Mouse (Mus musculus): ENCODE data around the gene Ssc4d. TPM values are rescaled to one million over a fixed set of nuclear protein-coding genes. Genes with fewer than 3 reads are reported as not detected.

The Ssc4d gene
- polyA plus RNA-seq, 1 experiment from 2014 or later: 1.5 TPM

GRCm38 (mm10) chr5:135987248-135987647 is 12.9 kb upstream of the Ssc4d start:
- Histone ChIP-seq H3K4me2 (ENCODE audit: low read depth, low read length, severe bottlenecking) (no peak overlapping the region), H3K9ac (ENCODE audit: low read length) (no peak overlapping the region), H3K27ac (ENCODE audit: low read depth, low read length) (no peak overlapping the region), H3K9me3 (ENCODE audit: control insufficient read depth, low read length) (no peaks in the 10 kb centered on the region), H3K36me3 (ENCODE audit: control insufficient read depth, insufficient read depth, low read length) (no peaks in the 10 kb centered on the region), H3K27me3 (ENCODE audit: control insufficient read depth, insufficient read depth, low read length) (no peaks in the 10 kb centered on the region), H3K4me3 (ENCODE audit: low read depth, low read length) (no peak overlapping the region), H3K4me1 (replicated peaks; ENCODE audit: control insufficient read depth, insufficient read depth, low read length) (no peaks in the 10 kb centered on the region)
- WGBS: 69% methylated on average over 11 of the region's 11 CpGs
- DNase-seq (ENCODE audit: low spot score) (no peak), ATAC-seq (replicated peaks; ENCODE audit: low FRiP score) (no peak)

DNA sequence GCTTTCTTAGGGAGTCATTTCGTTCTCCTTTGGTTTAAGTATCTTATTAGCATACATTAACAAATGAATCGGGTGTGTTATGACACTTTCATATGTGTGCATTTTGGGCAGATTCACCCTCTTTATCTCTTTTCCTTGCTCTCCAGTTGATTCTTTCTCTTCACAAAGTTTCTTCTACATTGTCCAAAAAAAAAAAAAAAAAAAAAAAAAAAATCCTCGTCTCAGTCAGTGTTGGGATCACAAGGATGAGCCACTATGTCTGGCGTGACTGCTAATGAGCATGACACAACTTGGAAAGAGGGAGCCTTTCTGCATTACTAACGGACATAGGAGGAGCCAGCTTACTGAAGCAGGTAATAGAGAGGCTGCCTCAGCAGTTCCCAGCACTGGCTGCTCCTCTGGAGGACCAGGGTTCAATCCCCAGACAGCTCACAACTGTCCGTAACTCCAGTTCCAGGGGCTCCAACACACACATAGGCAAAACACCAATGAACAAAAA is 10.3 kb upstream of the Ssc4d start:
- ATAC-seq (replicated peaks; ENCODE audit: low FRiP score): no peak
- H3K9ac ChIP-seq (ENCODE audit: low read length): no peak overlapping the region
- H3K9me3 ChIP-seq (ENCODE audit: control insufficient read depth, low read length): no peaks in the 10 kb centered on the region
- WGBS: 66% methylated on average over 6 of the region's 6 CpGs
- no peaks in the 10 kb centered on the region for H3K36me3 ChIP-seq (ENCODE audit: control insufficient read depth, insufficient read depth, low read length)
- no peaks in the 10 kb centered on the region for H3K4me1 ChIP-seq (replicated peaks; ENCODE audit: control insufficient read depth, insufficient read depth, low read length)
- DNase-seq (ENCODE audit: low spot score): no peak
- H3K4me3 ChIP-seq (ENCODE audit: low read depth, low read length): no peak overlapping the region
- no peak overlapping the region for H3K27ac ChIP-seq (ENCODE audit: low read depth, low read length)
- no peak overlapping the region for H3K4me2 ChIP-seq (ENCODE audit: low read depth, low read length, severe bottlenecking)
- no peaks in the 10 kb centered on the region for H3K27me3 ChIP-seq (ENCODE audit: control insufficient read depth, insufficient read depth, low read length)

DNA sequence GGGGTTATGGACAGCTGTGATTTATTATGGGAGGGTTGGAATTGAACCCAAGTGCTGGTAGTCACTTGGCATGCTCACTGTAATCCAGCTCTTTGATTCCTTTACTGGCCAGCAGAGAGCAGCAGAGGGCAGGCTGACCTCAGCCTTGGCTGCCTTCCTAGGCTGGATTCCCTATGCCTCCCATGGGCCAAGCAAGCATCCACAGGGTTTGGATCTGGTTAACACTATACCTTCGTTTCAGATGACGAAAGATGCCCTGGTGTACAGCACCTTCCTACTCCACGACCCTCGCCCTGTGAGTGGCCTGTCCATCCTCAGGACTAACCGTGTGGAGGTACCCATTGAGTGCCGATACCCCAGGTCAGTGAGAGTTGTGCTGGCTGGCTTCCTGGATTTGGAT is 8.1 kb upstream of the Ssc4d start:
- Histone ChIP-seq H3K27ac (ENCODE audit: low read depth, low read length) (no peak overlapping the region), H3K4me1 (replicated peaks; ENCODE audit: control insufficient read depth, insufficient read depth, low read length) (no peaks in the 10 kb centered on the region), H3K36me3 (ENCODE audit: control insufficient read depth, insufficient read depth, low read length) (no peaks in the 10 kb centered on the region), H3K9me3 (ENCODE audit: control insufficient read depth, low read length) (no peaks in the 10 kb centered on the region), H3K4me3 (ENCODE audit: low read depth, low read length) (no peak overlapping the region), H3K27me3 (ENCODE audit: control insufficient read depth, insufficient read depth, low read length) (no peaks in the 10 kb centered on the region), H3K9ac (ENCODE audit: low read length) (no peak overlapping the region), H3K4me2 (ENCODE audit: low read depth, low read length, severe bottlenecking) (no peak overlapping the region)
- DNase-seq (ENCODE audit: low spot score) (peak; percentile 80), ATAC-seq (replicated peaks; ENCODE audit: low FRiP score) (0 out of 2 replicates have a peak, but pooled peaks have one; percentile 39)
- WGBS: 41% methylated on average over 6 of the region's 6 CpGs

DNA sequence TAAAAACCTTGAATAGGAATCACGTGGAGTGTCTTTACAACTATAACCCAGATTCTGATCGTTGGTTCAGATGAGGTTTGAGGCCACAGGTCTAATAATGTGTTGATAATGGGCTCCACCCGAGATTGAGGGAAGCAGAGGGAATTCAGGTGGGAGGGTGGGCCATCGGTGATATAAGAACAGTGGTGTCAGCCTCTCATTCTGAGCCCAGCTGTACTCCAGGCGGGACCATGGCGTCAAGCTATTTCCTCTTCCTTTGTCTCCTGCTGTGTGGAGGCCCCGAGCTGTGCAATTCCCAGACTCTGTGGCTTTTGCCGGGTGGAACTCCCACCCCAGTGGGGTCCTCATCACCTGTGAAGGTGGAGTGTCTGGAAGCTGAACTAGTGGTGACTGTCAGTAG is 5.6 kb upstream of the Ssc4d start, which contains the start of gene Zp3:
Zp3 (plus strand) TSS at position 196 of the 400 bp plus-strand sequence.
- DNase-seq (ENCODE audit: low spot score): no peak
- 77% methylated on average over 8 of the region's 8 CpGs for WGBS

DNA sequence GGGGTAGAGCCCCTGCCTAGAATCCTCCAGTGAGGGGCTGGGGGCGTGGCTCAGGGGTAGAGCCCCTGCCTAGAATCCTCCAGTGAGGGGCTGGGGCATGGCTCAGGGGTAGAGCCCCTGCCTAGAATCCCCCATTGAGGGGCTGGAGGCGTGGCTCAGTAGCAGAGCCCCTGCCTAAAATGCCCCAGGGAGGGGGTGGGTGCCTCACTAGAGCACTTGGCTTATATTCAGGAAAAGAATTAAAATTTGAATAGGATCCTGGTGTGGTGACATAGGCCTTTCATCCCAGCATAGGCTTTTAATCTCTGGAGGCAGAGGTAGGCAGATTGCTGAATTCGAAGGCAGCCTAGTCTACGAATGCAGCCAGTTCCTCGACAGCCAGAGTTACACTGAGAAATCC is 5.0 kb upstream of the Ssc4d start:
- H3K27ac ChIP-seq (ENCODE audit: low read depth, low read length): no peak overlapping the region
- H3K4me2 ChIP-seq (ENCODE audit: low read depth, low read length, severe bottlenecking): no peak overlapping the region
- no peaks in the 10 kb centered on the region for H3K9me3 ChIP-seq (ENCODE audit: control insufficient read depth, low read length)
- H3K27me3 ChIP-seq (ENCODE audit: control insufficient read depth, insufficient read depth, low read length): no peaks in the 10 kb centered on the region
- DNase-seq (ENCODE audit: low spot score): no peak
- H3K36me3 ChIP-seq (ENCODE audit: control insufficient read depth, insufficient read depth, low read length): no peaks in the 10 kb centered on the region
- 80% methylated on average over 5 of the region's 5 CpGs for WGBS
- no peak overlapping the region for H3K4me3 ChIP-seq (ENCODE audit: low read depth, low read length)
- no peak overlapping the region for H3K9ac ChIP-seq (ENCODE audit: low read length)
- ATAC-seq (replicated peaks; ENCODE audit: low FRiP score): no peak
- no peaks in the 10 kb centered on the region for H3K4me1 ChIP-seq (replicated peaks; ENCODE audit: control insufficient read depth, insufficient read depth, low read length)

More for the DNA sequence above, 5.6 kb upstream of the Ssc4d start, which contains the start of gene Zp3:
- ATAC-seq (replicated peaks; ENCODE audit: low FRiP score): no peak
- no peaks in the 10 kb centered on the region for H3K27me3 ChIP-seq (ENCODE audit: control insufficient read depth, insufficient read depth, low read length)
- no peaks in the 10 kb centered on the region for H3K4me1 ChIP-seq (replicated peaks; ENCODE audit: control insufficient read depth, insufficient read depth, low read length)
- no peak within 1 kb of the TSS for H3K9ac ChIP-seq (ENCODE audit: low read length)
- H3K4me3 ChIP-seq (ENCODE audit: low read depth, low read length): no peak within 1 kb of the TSS
- no peak within 1 kb of the TSS for H3K4me2 ChIP-seq (ENCODE audit: low read depth, low read length, severe bottlenecking)
- no peaks in the 10 kb centered on the region for H3K9me3 ChIP-seq (ENCODE audit: control insufficient read depth, low read length)
- no peaks in the 10 kb centered on the region for H3K36me3 ChIP-seq (ENCODE audit: control insufficient read depth, insufficient read depth, low read length)
- no peak within 1 kb of the TSS for H3K27ac ChIP-seq (ENCODE audit: low read depth, low read length)

DNA sequence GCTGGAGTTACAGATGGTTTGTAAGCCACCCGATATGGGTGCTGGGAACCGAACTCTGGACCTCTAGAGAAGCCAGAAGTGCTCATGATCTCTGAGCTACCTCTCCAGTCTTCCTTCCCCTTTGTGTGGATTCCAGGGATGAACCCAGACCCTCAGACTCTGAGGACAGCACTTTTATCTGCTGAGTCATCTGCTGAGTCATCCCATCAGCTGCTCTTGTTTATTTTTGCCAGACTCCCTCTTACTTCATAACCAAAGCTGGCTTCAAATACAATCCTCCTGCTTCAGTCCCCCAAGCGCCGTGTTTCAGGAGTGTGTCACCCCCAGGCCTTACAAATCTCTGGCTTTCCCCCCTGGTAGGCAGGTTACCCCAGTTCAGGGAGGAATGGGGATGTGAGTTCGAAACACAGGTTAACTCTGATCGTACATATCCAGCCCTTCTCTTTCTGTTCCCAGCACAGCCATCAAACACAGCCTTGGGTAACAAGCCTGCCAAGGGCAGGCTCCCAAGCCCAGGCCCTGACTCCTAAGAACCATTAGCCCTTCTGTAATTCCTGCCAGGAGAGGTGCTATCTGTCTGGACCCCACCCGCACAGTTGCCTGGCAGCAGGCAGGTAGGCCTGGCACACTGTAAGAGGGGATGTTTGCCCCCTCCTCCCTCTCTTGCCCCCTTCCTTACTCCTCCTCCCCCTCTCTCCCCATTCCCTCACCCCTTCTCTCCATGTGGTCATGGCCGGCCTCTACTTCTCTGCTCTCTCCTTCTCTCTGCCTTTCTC is 1.8 kb upstream of the Ssc4d start:
- no peak overlapping the region for H3K4me3 ChIP-seq (ENCODE audit: low read depth, low read length)
- no peaks in the 10 kb centered on the region for H3K36me3 ChIP-seq (ENCODE audit: control insufficient read depth, insufficient read depth, low read length)
- WGBS: 94% methylated on average over 8 of the region's 8 CpGs

DNA sequence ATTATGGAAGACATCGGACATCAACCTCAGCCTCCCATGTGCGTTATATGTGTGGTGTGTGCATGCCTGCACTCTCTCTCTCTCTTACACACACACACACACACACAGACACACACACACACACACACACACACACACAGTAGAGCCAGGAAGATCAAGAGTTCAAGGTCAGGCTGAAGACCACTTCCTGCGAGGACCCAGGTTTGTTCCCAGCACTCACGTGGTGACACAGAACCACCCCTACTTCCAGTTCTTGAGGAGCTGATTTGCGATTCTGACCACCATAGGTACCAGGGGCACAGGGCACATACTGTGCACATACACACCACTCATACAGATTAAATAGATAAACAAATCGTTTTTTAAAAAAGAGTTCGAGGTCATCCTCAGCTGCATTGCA is 2.5 kb downstream of the Ssc4d start:
- no peak overlapping the region for H3K9ac ChIP-seq (ENCODE audit: low read length)
- no peaks in the 10 kb centered on the region for H3K9me3 ChIP-seq (ENCODE audit: control insufficient read depth, low read length)
- no peaks in the 10 kb centered on the region for H3K36me3 ChIP-seq (ENCODE audit: control insufficient read depth, insufficient read depth, low read length)
- no peak overlapping the region for H3K4me3 ChIP-seq (ENCODE audit: low read depth, low read length)
- no peaks in the 10 kb centered on the region for H3K27me3 ChIP-seq (ENCODE audit: control insufficient read depth, insufficient read depth, low read length)
- WGBS: 88% methylated on average over 7 of the region's 7 CpGs
- no peak overlapping the region for H3K4me2 ChIP-seq (ENCODE audit: low read depth, low read length, severe bottlenecking)
- H3K27ac ChIP-seq (ENCODE audit: low read depth, low read length): no peak overlapping the region
- no peaks in the 10 kb centered on the region for H3K4me1 ChIP-seq (replicated peaks; ENCODE audit: control insufficient read depth, insufficient read depth, low read length)
- ATAC-seq (replicated peaks; ENCODE audit: low FRiP score): no peak
- no peak for DNase-seq (ENCODE audit: low spot score)

More for the DNA sequence above, 1.8 kb upstream of the Ssc4d start:
- Histone ChIP-seq H3K9ac (ENCODE audit: low read length) (no peak overlapping the region), H3K27me3 (ENCODE audit: control insufficient read depth, insufficient read depth, low read length) (no peaks in the 10 kb centered on the region), H3K4me2 (ENCODE audit: low read depth, low read length, severe bottlenecking) (no peak overlapping the region), H3K4me1 (replicated peaks; ENCODE audit: control insufficient read depth, insufficient read depth, low read length) (no peaks in the 10 kb centered on the region), H3K27ac (ENCODE audit: low read depth, low read length) (no peak overlapping the region), H3K9me3 (ENCODE audit: control insufficient read depth, low read length) (no peaks in the 10 kb centered on the region)
- no peak for ATAC-seq (replicated peaks; ENCODE audit: low FRiP score)
- no peak for DNase-seq (ENCODE audit: low spot score)

GRCm38 (mm10) chr5:135970247-135970646 is 4.1 kb downstream of the Ssc4d start:
- peaks cover 4% of the 10 kb centered on the region; the same call in 1 of the 2 replicates for H3K4me1 ChIP-seq (replicated peaks; ENCODE audit: control insufficient read depth, insufficient read depth, low read length)
- no peak overlapping the region for H3K9ac ChIP-seq (ENCODE audit: low read length)
- no peak overlapping the region for H3K4me2 ChIP-seq (ENCODE audit: low read depth, low read length, severe bottlenecking)
- WGBS: 86% methylated on average over 6 of the region's 6 CpGs
- H3K4me3 ChIP-seq (ENCODE audit: low read depth, low read length): no peak overlapping the region
- H3K27ac ChIP-seq (ENCODE audit: low read depth, low read length): no peak overlapping the region
- no peaks in the 10 kb centered on the region for H3K9me3 ChIP-seq (ENCODE audit: control insufficient read depth, low read length)
- DNase-seq (ENCODE audit: low spot score): no peak
- no peak for ATAC-seq (replicated peaks; ENCODE audit: low FRiP score)
- no peaks in the 10 kb centered on the region for H3K36me3 ChIP-seq (ENCODE audit: control insufficient read depth, insufficient read depth, low read length)
- H3K27me3 ChIP-seq (ENCODE audit: control insufficient read depth, insufficient read depth, low read length): peaks cover 2% of the 10 kb centered on the region; the same call in 1 of the 2 replicates

- peaks cover 2% of the 10 kb centered on the region; the same call in 1 of the 2 replicates for H3K27me3 ChIP-seq (ENCODE audit: control insufficient read depth, insufficient read depth, low read length)
- 62% methylated on average over 1 of the region's 1 CpGs for WGBS
- H3K4me1 ChIP-seq (replicated peaks; ENCODE audit: control insufficient read depth, insufficient read depth, low read length): peaks cover 4% of the 10 kb centered on the region; the same call in 1 of the 2 replicates
- DNase-seq (ENCODE audit: low spot score): no peak
- no peak overlapping the region for H3K4me2 ChIP-seq (ENCODE audit: low read depth, low read length, severe bottlenecking)
- no peak overlapping the region for H3K9ac ChIP-seq (ENCODE audit: low read length)
- H3K4me3 ChIP-seq (ENCODE audit: low read depth, low read length): no peak overlapping the region
- no peaks in the 10 kb centered on the region for H3K36me3 ChIP-seq (ENCODE audit: control insufficient read depth, insufficient read depth, low read length)
- ATAC-seq (replicated peaks; ENCODE audit: low FRiP score): no peak
- no peak overlapping the region for H3K27ac ChIP-seq (ENCODE audit: low read depth, low read length)
- no peaks in the 10 kb centered on the region for H3K9me3 ChIP-seq (ENCODE audit: control insufficient read depth, low read length)
Measured at GRCm38 (mm10) chr5:135968781-135969180, 5.5 kb downstream of the Ssc4d start.

Measured in forebrain, embryonic 11.5 days (tissue).